Mouse (Mus musculus) kidney, postnatal 0 days (tissue): ENCODE data around the gene Brca1. TPM values are rescaled to one million over a fixed set of nuclear protein-coding genes. Genes with fewer than 3 reads are reported as not detected.

Experiments used
- ATAC-seq: fragments of 200-750 bp; cut with Nextera tagmentation; replicated peaks from 2 replicates; pipeline ENCODE4 v1.8.0; 2017; ENCODE audit warnings: low read depth, moderate number of reproducible peaks, moderate TSS enrichment, moderate library complexity; ENCODE audit not compliant: low FRiP score
- DNase-seq: peaks from one replicate; pipeline ENCODE4 v3.0.0-alpha.2; 2016; ENCODE audit warnings: low spot score
- H3K27ac ChIP-seq: fragments of 300-500 bp; sonication (generic); 2 replicates; pipeline ENCODE4 v1.5.1; 2014; ENCODE audit warnings: mild to moderate bottlenecking
- H3K27me3 ChIP-seq: fragments of 300-500 bp; sonication (generic); 2 replicates; pipeline ENCODE4 v1.6.1; 2014; ENCODE audit warnings: low read length, mixed read lengths; ENCODE audit not compliant: insufficient read depth
- H3K36me3 ChIP-seq: fragments of 300-500 bp; sonication (generic); 2 replicates; pipeline ENCODE4 v1.6.1; 2014; ENCODE audit warnings: low read length, mixed read lengths; ENCODE audit not compliant: insufficient read depth
- H3K4me1 ChIP-seq: fragments of 300-500 bp; sonication (generic); replicated peaks from 2 replicates; pipeline ENCODE4 v1.6.1; 2014; ENCODE audit warnings: antibody characterized with exemption, low read length, mixed read lengths; ENCODE audit not compliant: insufficient read depth
- H3K4me2 ChIP-seq: fragments of 300-500 bp; sonication (generic); 2 replicates; pipeline ENCODE4 v1.6.1; 2014; ENCODE audit warnings: mild to moderate bottlenecking, low read length, moderate library complexity, mixed read lengths
- H3K4me3 ChIP-seq: fragments of 300-500 bp; sonication (generic); replicated peaks from 2 replicates; pipeline ENCODE4 v1.5.1; 2014; ENCODE audit warnings: low read depth, low read length
- H3K9ac ChIP-seq: fragments of 300-500 bp; sonication (generic); 2 replicates; pipeline ENCODE4 v1.6.1; 2014; ENCODE audit warnings: low read depth, low read length
- H3K9me3 ChIP-seq: fragments of 300-500 bp; sonication (generic); replicated peaks from 2 replicates; pipeline ENCODE4 v1.6.1; 2016; ENCODE audit warnings: low read length, inconsistent platforms, mixed read lengths
- CTCF ChIP-seq: IDR thresholded peaks from 2 replicates; pipeline ENCODE4 v1.5.1; 2016; ENCODE audit warnings: antibody characterized with exemption, low read depth, mild to moderate bottlenecking, moderate library complexity
- WGBS: fragments of 180-500 bp; shearing (Covaris S2); extraction: QIAGEN DNeasy Blood & Tissue Kit; methylation state at CpG from one replicate; pipeline ENCODE4 v1.1.7; 2014; 5-methylcytosine and 5-hydroxymethylcytosine counted together
- polyA plus RNA-seq: library from polyadenylated mRNA; unstranded; fragments of >200 nt; fragmentation: Nextera tagmentation; extraction: Ambion mirVana; gene quantifications from 2 replicates; pipeline ENCODE4 v1.2.1, GENCODE M21; 2015

Gene Brca1
- polyA plus RNA-seq, 1 experiment from 2014 or later, result 4.2 TPM

DNA sequence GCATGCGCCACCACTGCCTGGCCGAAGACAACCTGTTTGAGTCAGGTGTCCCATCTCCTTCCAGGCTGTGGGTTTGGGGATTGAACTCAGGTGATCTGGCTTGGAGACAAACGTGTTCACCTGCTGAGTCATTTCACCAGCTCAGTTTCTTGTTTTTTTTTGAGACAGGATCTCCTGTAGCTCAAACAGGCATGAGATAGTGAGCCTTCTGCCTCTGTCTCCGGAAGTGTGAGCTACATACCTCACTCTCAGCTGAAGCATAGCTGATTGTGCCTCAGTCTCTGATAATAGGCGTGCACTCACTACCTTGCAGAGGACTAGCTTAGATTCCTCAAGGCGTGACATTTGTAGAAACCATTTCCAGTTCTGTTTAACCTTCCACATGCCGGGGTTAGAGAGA lies 66.9 kb downstream of the Brca1 start:
- DNase-seq (no peak), ATAC-seq (no peak)
- WGBS, result 87% methylated on average over 7 of the region's 7 CpGs
- H3K36me3 ChIP-seq, result 0 out of 2 replicates have a peak, but pooled peaks cover 4% of the 10 kb centered on the region
- no peak overlapping the region for H3K9ac ChIP-seq
- H3K4me1 ChIP-seq, result no peaks in the 10 kb centered on the region
- H3K27ac ChIP-seq, result no peak overlapping the region
- H3K4me3 ChIP-seq, result no peak overlapping the region
- TF ChIP-seq CTCF, result no peak
- no peaks in the 10 kb centered on the region for H3K9me3 ChIP-seq
- no peak overlapping the region for H3K4me2 ChIP-seq
- H3K27me3 ChIP-seq, result no peaks in the 10 kb centered on the region

DNA sequence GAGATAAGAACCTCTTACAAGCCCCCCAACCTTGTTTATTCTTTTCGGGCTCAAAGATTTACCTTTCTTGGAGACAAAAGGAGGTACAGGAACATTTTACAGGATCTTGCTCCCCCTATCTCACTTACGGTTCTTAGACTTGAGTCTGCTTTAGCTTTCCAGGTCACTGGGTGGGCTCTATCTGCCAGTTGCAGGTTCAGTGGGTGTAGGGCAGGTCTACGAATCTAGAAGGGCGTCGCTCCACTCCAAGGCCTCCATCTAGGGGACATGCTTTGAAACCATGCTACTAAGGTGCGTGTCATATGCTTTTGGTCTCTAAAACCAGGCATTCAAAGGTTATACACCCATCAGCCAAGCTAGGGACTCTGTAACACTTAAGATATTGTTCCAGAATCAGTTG lies 67.5 kb downstream of the Brca1 start:
- no peak for DNase-seq
- no peak overlapping the region for H3K27ac ChIP-seq

DNA sequence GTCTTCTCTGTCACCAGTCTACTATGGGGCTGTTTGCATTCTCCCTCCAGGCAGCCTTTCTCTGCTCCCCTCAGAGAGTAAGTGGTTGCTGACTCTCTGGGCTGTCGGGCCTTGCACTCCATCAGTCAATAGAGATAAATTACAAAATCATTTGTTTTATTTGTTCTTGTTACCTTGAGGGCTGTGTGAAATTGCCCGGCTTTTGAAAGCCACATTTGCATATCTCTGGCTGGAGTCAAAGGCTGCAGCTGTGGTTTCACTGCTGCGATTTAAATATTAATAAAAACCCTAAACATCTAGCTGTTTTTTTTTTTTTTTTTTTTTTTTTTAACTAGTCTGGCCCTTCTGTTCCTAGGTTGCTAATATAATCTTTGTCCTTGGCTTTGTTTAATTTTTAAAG lies 68.0 kb downstream of the Brca1 start:
- Histone ChIP-seq H3K27ac (no peak overlapping the region), H3K36me3 (0 out of 2 replicates have a peak, but pooled peaks cover 4% of the 10 kb centered on the region), H3K27me3 (no peaks in the 10 kb centered on the region), H3K9ac (no peak overlapping the region), H3K4me2 (no peak overlapping the region), H3K4me1 (no peaks in the 10 kb centered on the region; the same call in 1 of the 2 replicates), H3K9me3 (no peaks in the 10 kb centered on the region), H3K4me3 (no peak overlapping the region)
- 35% methylated on average over 3 of the region's 3 CpGs for WGBS
- TF ChIP-seq CTCF, result no peak
- ATAC-seq (no peak), DNase-seq (no peak)

More for the DNA sequence above, 67.5 kb downstream of the Brca1 start:
- no peak for TF ChIP-seq CTCF
- Histone ChIP-seq H3K9me3 (no peaks in the 10 kb centered on the region), H3K4me2 (no peak overlapping the region), H3K27me3 (no peaks in the 10 kb centered on the region), H3K4me3 (no peak overlapping the region), H3K9ac (no peak overlapping the region), H3K4me1 (no peaks in the 10 kb centered on the region; the same call in 1 of the 2 replicates), H3K36me3 (0 out of 2 replicates have a peak, but pooled peaks cover 4% of the 10 kb centered on the region)
- 83% methylated on average over 6 of the region's 6 CpGs for WGBS
- no peak for ATAC-seq

GRCm38 (mm10) chr11:101480912-101481311 lies 70.8 kb downstream of the Brca1 start:
- TF ChIP-seq CTCF, result no peak
- Histone ChIP-seq H3K4me3 (no peak overlapping the region), H3K4me1 (no peaks in the 10 kb centered on the region; the same call in 1 of the 2 replicates), H3K9ac (no peak overlapping the region), H3K27me3 (no peaks in the 10 kb centered on the region), H3K36me3 (no peaks in the 10 kb centered on the region), H3K9me3 (no peaks in the 10 kb centered on the region), H3K27ac (no peak overlapping the region), H3K4me2 (no peak overlapping the region)
- ATAC-seq (no peak), DNase-seq (no peak)
- WGBS, result 63% methylated on average over 6 of the region's 6 CpGs

DNA sequence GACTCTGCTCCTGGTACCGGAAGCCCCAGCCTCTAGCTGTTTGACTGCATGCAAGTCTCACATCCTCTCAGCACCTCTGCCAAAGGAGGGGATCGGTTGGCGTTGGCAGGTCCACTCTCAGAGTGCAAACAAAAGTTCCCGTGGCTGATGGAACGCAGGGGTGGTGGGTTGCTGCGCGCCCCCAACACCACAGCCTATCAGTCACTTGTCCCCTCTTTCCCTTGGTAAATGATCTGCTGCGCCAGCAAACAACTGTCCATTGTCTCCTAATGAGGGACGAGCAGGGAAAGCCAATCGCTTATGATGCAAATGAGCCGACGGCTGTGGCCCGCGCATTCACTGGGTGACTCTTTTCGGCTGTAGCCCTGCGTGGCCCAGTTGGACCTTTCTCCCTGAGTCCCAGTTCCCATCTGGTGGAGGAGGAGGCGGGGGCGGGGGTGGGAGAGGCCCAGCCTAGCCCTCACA lies 72.6 kb downstream of the Brca1 start:
- H3K4me3 ChIP-seq, result no peak overlapping the region
- H3K9me3 ChIP-seq, result no peaks in the 10 kb centered on the region
- H3K9ac ChIP-seq, result no peak overlapping the region
- TF ChIP-seq CTCF, result no peak
- H3K27ac ChIP-seq, result no peak overlapping the region
- ATAC-seq, result no peak
- H3K4me1 ChIP-seq, result no peaks in the 10 kb centered on the region; the same call in 1 of the 2 replicates
- H3K36me3 ChIP-seq, result no peaks in the 10 kb centered on the region
- DNase-seq, result no peak
- H3K4me2 ChIP-seq, result peak overlapping the region; percentile 21; the same call in 1 of the 2 replicates
- 7% methylated on average over 18 of the region's 18 CpGs for WGBS
- no peaks in the 10 kb centered on the region for H3K27me3 ChIP-seq

GRCm38 (mm10) chr11:101477552-101478211 lies 74.1 kb downstream of the Brca1 start:
- Histone ChIP-seq H3K4me2 (no peak overlapping the region), H3K9me3 (no peaks in the 10 kb centered on the region), H3K36me3 (no peaks in the 10 kb centered on the region), H3K4me3 (no peak overlapping the region), H3K27ac (no peak overlapping the region), H3K4me1 (no peaks in the 10 kb centered on the region; the same call in 1 of the 2 replicates), H3K9ac (no peak overlapping the region), H3K27me3 (no peaks in the 10 kb centered on the region)
- 69% methylated on average over 10 of the region's 10 CpGs for WGBS
- 0 out of 2 replicates have a peak, but pooled peaks have one; percentile 7 for ATAC-seq
- DNase-seq, result no peak
- no peak for TF ChIP-seq CTCF
